Mouse (Mus musculus): ENCODE data around the gene Adcy5.

GRCm38 (mm10) chr16:35272417-35272816 lies 117.7 kb downstream of the Adcy5 start:
- TF ChIP-seq CTCF (IDR thresholded peaks at IDR 0.05; ENCODE audit: control insufficient read depth, insufficient read depth, insufficient replicate concordance, low read depth, low read length), result no peak
- no peak for TF ChIP-seq POLR2A (IDR thresholded peaks at IDR 0.05; ENCODE audit: control insufficient read depth, low read depth, low read length)
